Mouse (Mus musculus): ENCODE results near the gene Wnt5b. TPM values are rescaled to one million over a fixed set of nuclear protein-coding genes. Genes with fewer than 3 reads are reported as not detected.
"Not testable (repeated sequence)": the region's sequence is repeated elsewhere in the genome, so short reads cannot be mapped to it uniquely, and the experiment has no call there.

The Wnt5b gene
- polyA plus RNA-seq, 1 experiment from 2014 or later: 7.4 TPM

DNA sequence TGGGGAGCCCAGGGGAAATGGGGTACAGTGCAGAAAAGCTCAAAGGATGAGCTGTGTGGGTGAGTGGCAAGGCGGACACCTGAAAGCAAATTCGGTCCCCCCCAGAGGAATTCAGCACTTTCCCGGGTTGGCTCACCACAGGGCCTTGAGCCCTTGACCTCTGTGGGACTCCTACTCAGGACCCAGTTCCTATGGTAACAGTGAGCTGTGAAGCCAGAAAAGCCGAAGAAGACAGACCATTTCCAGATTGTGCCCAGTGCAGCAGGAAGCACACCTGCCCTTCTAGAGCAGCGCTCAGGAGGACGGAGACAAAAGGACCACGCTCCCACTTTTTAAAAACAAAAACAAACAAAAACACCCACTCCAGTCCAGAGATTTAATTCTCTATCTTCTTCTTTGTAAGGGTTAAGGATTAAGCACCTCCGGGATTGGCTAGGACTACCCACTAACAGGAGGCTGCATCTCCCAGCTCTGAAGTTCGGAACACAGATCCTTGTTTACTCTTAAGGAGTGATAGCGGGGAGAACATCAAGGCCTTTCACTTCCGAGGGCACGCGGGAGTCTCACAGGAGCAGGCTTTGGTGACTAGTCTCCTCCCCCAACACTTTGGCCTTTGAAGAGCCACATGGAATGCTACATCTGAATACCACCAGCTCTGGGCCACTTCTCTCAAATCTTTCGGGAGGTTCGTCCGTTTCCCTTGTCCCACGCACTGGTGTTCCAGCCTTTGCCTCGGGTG is 95.7 kb downstream of the Wnt5b start:
- DNase-seq (ENCODE audit: low spot score) (peak; percentile 71), ATAC-seq (replicated peaks; ENCODE audit: low FRiP score, low TSS enrichment, low read depth) (no peak)
- H3K4me3 ChIP-seq (ENCODE audit: low read depth, low read length): peak overlapping the region; percentile 25
- peak overlapping the region; percentile 37 for H3K9ac ChIP-seq (ENCODE audit: low read length)
- H3K4me1 ChIP-seq (replicated peaks; ENCODE audit: control insufficient read depth, insufficient read depth, low read length): peaks cover 19% of the 10 kb centered on the region
- no peaks in the 10 kb centered on the region for H3K9me3 ChIP-seq (ENCODE audit: control insufficient read depth, low read length)
- H3K27me3 ChIP-seq (replicated peaks; ENCODE audit: control insufficient read depth, insufficient read depth, low read length): no peaks in the 10 kb centered on the region
- WGBS: 11% methylated on average over 18 of the region's 18 CpGs
- H3K36me3 ChIP-seq (ENCODE audit: control insufficient read depth, insufficient read depth, low read length): no peaks in the 10 kb centered on the region
- H3K4me2 ChIP-seq (ENCODE audit: low read length): peak overlapping the region; percentile 67
- no peak overlapping the region for H3K27ac ChIP-seq (ENCODE audit: low read depth)

DNA sequence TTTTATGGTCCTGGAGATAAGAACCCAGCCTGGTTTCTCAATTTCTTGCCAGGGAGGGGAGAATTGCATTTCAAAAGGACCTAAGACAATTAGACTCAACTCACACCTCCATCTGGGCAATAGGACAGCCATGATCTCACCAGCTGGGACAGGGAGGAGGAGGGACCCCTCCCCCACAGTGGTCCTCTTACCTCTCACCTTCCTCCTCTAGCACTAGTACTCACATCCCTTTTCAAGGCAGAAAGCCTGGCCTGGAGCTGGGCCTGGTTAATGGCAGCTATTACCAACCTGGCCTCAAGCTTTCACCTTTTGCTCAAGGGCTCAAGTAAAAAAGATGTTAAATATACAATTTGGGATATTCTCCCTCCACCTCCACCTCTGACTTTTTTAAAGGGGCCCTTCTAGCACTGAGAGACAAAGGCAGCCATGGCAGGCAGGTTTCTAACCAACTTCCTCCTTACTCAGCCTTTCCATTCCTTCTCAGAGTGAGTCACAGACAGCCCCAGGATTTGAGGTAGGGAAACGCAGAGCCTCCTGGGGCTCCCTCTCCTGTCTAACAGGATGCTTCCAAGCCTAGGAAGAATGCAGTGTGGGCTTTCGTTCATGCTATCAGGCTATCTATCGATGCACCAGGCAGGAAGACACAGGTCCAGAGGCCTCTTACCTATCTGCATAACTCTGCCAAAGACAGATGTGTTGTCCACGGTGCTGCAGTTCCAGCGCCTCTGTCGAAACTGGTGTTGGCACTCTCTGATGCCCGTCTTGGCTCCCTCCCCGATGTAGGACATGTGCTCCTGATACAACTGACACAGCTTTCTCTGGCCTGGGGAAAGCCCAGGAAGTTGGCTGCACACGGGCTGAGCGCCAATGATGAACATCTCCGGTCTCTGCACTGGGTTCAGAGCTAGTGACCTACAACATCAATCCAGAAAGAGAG is 98.2 kb downstream of the Wnt5b start:
- 62% methylated on average over 11 of the region's 11 CpGs for WGBS
- H3K36me3 ChIP-seq (ENCODE audit: control insufficient read depth, insufficient read depth, low read length): no peaks in the 10 kb centered on the region
- no peak overlapping the region for H3K4me3 ChIP-seq (ENCODE audit: low read depth, low read length)
- no peak overlapping the region for H3K27ac ChIP-seq (ENCODE audit: low read depth)
- no peaks in the 10 kb centered on the region for H3K27me3 ChIP-seq (replicated peaks; ENCODE audit: control insufficient read depth, insufficient read depth, low read length)
- H3K9ac ChIP-seq (ENCODE audit: low read length): no peak overlapping the region
- H3K4me2 ChIP-seq (ENCODE audit: low read length): no peak overlapping the region
- no peaks in the 10 kb centered on the region for H3K9me3 ChIP-seq (ENCODE audit: control insufficient read depth, low read length)
- DNase-seq (ENCODE audit: low spot score): no peak
- no peak for ATAC-seq (replicated peaks; ENCODE audit: low FRiP score, low TSS enrichment, low read depth)
- H3K4me1 ChIP-seq (replicated peaks; ENCODE audit: control insufficient read depth, insufficient read depth, low read length): peaks cover 13% of the 10 kb centered on the region

DNA sequence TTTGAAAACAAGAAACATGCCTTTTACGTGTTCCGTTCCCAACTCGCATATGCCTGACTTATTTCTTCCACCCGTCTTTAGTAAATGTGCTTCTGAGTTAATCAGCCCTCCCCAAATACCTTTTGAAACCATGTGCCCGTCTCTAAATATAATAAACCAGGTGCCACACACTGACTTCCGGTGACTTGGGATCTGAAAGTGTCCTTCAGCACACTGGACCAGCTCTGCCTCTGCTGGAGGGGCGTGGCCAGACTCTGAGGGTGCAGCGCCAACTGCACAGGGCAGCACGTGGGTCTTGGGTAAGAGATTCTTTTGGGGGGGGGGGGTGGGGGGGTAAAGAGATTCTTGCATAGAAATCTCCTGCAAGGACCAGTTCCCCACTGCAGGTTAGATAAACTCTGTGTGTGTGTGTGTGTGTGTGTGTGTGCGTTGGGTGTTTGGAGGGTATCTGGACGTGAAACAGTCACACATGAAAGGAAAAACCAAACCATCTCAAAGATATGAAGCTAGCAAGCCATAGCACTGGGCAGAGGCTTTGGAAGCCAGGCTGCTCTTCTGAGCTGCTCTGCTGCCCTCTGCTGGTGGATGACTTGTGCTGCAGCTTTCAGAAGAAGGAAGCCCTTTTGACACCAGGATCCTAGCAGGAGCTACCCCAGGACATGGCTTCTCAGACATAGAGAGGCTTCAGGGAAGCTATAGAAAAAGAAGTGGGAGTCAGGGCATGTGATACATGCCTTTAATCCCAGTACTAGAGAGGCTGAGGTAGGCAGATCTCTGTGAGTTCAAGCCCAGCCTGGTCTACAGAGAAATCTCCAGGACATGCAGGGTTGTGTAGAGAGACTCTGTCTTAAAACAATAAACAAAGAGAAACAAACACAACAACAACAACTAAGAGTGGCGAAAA is 100.2 kb downstream of the Wnt5b start:
- ATAC-seq (replicated peaks; ENCODE audit: low FRiP score, low TSS enrichment, low read depth) (peak; percentile 70), DNase-seq (ENCODE audit: low spot score) (peak; percentile 89)
- H3K9ac ChIP-seq (ENCODE audit: low read length): no peak overlapping the region
- no peak overlapping the region for H3K27ac ChIP-seq (ENCODE audit: low read depth)
- no peaks in the 10 kb centered on the region for H3K27me3 ChIP-seq (replicated peaks; ENCODE audit: control insufficient read depth, insufficient read depth, low read length)
- peaks cover 11% of the 10 kb centered on the region; the same call in 1 of the 2 replicates for H3K4me1 ChIP-seq (replicated peaks; ENCODE audit: control insufficient read depth, insufficient read depth, low read length)
- no peaks in the 10 kb centered on the region for H3K9me3 ChIP-seq (ENCODE audit: control insufficient read depth, low read length)
- WGBS: 45% methylated on average over 12 of the region's 12 CpGs
- no peaks in the 10 kb centered on the region for H3K36me3 ChIP-seq (ENCODE audit: control insufficient read depth, insufficient read depth, low read length)
- H3K4me3 ChIP-seq (ENCODE audit: low read depth, low read length): no peak overlapping the region
- peak overlapping the region; percentile 12 for H3K4me2 ChIP-seq (ENCODE audit: low read length)

DNA sequence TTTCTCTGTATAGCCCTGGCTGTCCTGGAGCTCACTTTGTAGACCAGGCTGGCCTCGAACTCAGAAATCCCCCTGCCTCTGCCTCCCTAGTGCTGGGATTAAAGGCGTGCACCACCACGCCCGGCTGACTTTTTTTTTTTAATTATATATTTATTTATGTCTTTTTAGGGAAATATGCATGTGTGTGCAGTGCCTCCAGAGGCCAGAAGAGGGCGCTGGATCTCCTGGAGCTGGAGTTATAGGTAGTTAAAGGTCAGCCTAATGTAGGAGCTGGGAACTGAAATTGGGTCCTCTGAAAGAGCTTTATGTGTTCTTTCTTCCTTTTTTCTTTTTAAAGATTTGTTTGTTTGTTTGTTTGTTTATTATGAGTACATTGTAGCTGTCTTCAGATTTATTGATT is 101.4 kb downstream of the Wnt5b start:
- not testable (repeated sequence) for H3K27ac ChIP-seq (ENCODE audit: low read depth); H3K4me3 ChIP-seq (ENCODE audit: low read depth, low read length); H3K36me3 ChIP-seq (ENCODE audit: control insufficient read depth, insufficient read depth, low read length); ATAC-seq (replicated peaks; ENCODE audit: low FRiP score, low TSS enrichment, low read depth); H3K27me3 ChIP-seq (replicated peaks; ENCODE audit: control insufficient read depth, insufficient read depth, low read length); DNase-seq (ENCODE audit: low spot score); H3K9me3 ChIP-seq (ENCODE audit: control insufficient read depth, low read length); H3K4me2 ChIP-seq (ENCODE audit: low read length); H3K4me1 ChIP-seq (replicated peaks; ENCODE audit: control insufficient read depth, insufficient read depth, low read length); H3K9ac ChIP-seq (ENCODE audit: low read length)
- 84% methylated on average over 5 of the region's 5 CpGs for WGBS

DNA sequence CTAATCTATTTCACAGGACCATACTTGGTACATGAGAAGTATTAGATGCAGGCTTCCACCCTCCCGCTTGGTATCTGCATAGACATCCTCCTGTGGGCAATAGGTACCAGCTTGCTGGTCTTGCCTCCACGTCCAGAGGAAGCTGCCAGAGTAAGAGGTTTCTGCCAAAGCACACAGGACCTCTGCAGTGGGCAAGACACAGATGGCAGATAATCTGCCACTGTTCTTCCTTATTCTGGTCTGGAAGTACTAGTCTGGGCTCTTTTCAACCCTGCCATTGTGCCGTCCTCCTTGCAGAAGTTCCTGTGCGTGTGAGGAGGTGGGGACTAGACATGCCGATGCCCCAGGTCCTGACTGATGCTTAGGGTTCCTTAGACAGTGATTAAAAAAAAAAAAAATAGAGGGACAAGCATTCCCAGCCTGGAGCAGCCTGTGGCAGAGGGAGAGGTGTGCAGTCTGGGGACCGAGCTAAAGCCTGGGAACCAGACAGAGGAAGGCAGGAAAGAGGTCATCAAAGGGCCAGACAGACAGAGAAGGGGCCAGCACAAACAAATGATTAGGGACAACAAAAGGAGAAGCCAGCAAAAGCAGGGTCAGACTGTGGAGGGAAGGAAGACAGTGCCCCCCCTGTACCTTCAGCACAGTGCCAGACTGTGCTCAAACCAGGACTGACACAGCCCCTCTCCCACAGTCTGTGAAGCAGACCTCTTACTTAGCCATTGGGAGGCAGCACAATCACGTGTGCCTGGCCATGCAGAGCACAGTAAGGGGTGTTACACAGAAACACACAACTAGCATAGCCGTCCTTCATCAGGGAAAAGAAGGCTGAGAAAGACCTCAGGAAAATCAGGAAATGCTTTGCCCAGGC is 106.0 kb downstream of the Wnt5b start:
- no peak overlapping the region for H3K9ac ChIP-seq (ENCODE audit: low read length)
- no peak overlapping the region for H3K4me3 ChIP-seq (ENCODE audit: low read depth, low read length)
- H3K4me1 ChIP-seq (replicated peaks; ENCODE audit: control insufficient read depth, insufficient read depth, low read length): no peaks in the 10 kb centered on the region
- no peaks in the 10 kb centered on the region for H3K27me3 ChIP-seq (replicated peaks; ENCODE audit: control insufficient read depth, insufficient read depth, low read length)
- H3K4me2 ChIP-seq (ENCODE audit: low read length): no peak overlapping the region
- WGBS: 52% methylated on average over 8 of the region's 8 CpGs
- no peak for DNase-seq (ENCODE audit: low spot score)
- ATAC-seq (replicated peaks; ENCODE audit: low FRiP score, low TSS enrichment, low read depth): 0 out of 2 replicates have a peak, but pooled peaks have one; percentile 55
- H3K27ac ChIP-seq (ENCODE audit: low read depth): no peak overlapping the region
- no peaks in the 10 kb centered on the region for H3K36me3 ChIP-seq (ENCODE audit: control insufficient read depth, insufficient read depth, low read length)
- no peaks in the 10 kb centered on the region for H3K9me3 ChIP-seq (ENCODE audit: control insufficient read depth, low read length)

DNA sequence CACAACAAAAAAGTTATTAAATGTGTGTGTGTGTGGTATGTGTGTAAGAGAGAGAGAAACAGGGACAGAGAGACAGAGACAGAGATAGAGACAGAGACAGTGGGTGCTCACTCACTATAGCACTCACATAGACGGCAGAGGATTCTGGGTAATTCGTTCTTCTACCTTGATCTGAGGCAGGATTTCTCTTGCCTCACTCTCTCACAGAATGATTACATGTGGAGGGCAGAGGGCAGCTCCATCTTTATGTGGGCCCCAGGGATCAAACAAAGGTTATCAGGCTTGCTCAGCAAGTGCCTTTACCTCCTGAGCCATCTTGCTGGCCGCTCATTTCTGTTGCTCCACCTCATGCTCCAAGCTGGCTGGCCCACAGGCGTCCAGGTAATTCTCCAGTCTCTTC is 109.8 kb downstream of the Wnt5b start:
- WGBS: 68% methylated on average over 4 of the region's 4 CpGs
- Histone ChIP-seq H3K27me3 (replicated peaks; ENCODE audit: control insufficient read depth, insufficient read depth, low read length) (no peaks in the 10 kb centered on the region), H3K4me3 (ENCODE audit: low read depth, low read length) (no peak overlapping the region), H3K9me3 (ENCODE audit: control insufficient read depth, low read length) (no peaks in the 10 kb centered on the region), H3K27ac (ENCODE audit: low read depth) (no peak overlapping the region), H3K4me2 (ENCODE audit: low read length) (no peak overlapping the region), H3K36me3 (ENCODE audit: control insufficient read depth, insufficient read depth, low read length) (no peaks in the 10 kb centered on the region), H3K4me1 (replicated peaks; ENCODE audit: control insufficient read depth, insufficient read depth, low read length) (no peaks in the 10 kb centered on the region), H3K9ac (ENCODE audit: low read length) (no peak overlapping the region)
- ATAC-seq (replicated peaks; ENCODE audit: low FRiP score, low TSS enrichment, low read depth): no peak
- no peak for DNase-seq (ENCODE audit: low spot score)

DNA sequence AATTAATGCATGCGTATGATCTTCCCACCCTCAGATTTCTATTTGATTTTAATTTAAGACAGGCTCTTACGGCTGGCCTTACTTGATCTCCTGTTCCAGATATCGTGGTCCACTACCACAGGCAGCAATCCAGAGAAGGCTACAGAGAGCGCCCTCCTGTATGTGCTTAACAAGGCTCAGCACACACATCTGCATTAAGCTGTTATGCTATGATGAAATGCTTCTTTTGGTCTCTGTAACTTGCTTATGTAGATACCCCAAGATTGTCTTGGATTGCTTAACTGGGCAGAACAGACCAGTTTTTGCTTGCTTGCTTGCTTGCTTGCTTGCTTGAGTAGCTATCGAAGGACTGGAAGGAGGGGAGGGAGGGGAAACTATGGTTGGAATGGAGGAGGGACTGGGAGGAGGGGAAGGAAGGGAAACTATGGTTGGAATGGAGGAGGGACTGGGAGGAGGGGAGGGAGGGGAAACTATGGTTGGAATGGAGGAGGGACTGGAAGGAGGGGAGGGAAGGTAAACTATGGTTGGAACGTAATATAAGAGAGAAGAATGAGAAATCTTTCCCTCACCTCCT is 112.3 kb downstream of the Wnt5b start:
- 73% methylated on average over 6 of the region's 6 CpGs for WGBS
- DNase-seq (ENCODE audit: low spot score): no peak
- H3K4me2 ChIP-seq (ENCODE audit: low read length): no peak overlapping the region
- H3K4me1 ChIP-seq (replicated peaks; ENCODE audit: control insufficient read depth, insufficient read depth, low read length): no peaks in the 10 kb centered on the region
- H3K4me3 ChIP-seq (ENCODE audit: low read depth, low read length): no peak overlapping the region
- no peak for ATAC-seq (replicated peaks; ENCODE audit: low FRiP score, low TSS enrichment, low read depth)
- H3K27ac ChIP-seq (ENCODE audit: low read depth): no peak overlapping the region
- no peaks in the 10 kb centered on the region for H3K9me3 ChIP-seq (ENCODE audit: control insufficient read depth, low read length)
- no peaks in the 10 kb centered on the region for H3K27me3 ChIP-seq (replicated peaks; ENCODE audit: control insufficient read depth, insufficient read depth, low read length)
- no peak overlapping the region for H3K9ac ChIP-seq (ENCODE audit: low read length)
- no peaks in the 10 kb centered on the region for H3K36me3 ChIP-seq (ENCODE audit: control insufficient read depth, insufficient read depth, low read length)
